Mouse (Mus musculus) small intestine, adult 2 months (tissue): Measurements from ENCODE around the gene Znhit6. TPM values are rescaled to one million over a fixed set of nuclear protein-coding genes. Genes with fewer than 3 reads are reported as not detected.

ENCODE experiments used
- H3K27ac ChIP-seq: fragments of 200-500 bp; 2 replicates; pipeline ENCODE4 v1.5.1; 2012; ENCODE audit warnings: low read depth, low read length, control low read depth, inconsistent platforms; ENCODE audit not compliant: insufficient read depth
- H3K27me3 ChIP-seq: fragments of 200-500 bp; 2 replicates; pipeline ENCODE4 v1.6.1; 2012; ENCODE audit warnings: mild to moderate bottlenecking, moderate library complexity, low read length, inconsistent platforms; ENCODE audit not compliant: control insufficient read depth, insufficient read depth
- H3K36me3 ChIP-seq: fragments of 200-500 bp; 2 replicates; pipeline ENCODE4 v1.6.1; 2012; ENCODE audit warnings: mild to moderate bottlenecking, low read length, control low read depth, inconsistent platforms; ENCODE audit not compliant: control insufficient read depth, insufficient read depth
- H3K4me1 ChIP-seq: fragments of 200-500 bp; 2 replicates; pipeline ENCODE4 v1.6.1; 2012; ENCODE audit warnings: low read length, inconsistent platforms, mixed read lengths; ENCODE audit not compliant: control insufficient read depth, insufficient read depth, insufficient read length
- H3K4me3 ChIP-seq: fragments of 200-500 bp; 2 replicates; pipeline ENCODE4 v1.5.1; 2012; ENCODE audit warnings: low read depth, mild to moderate bottlenecking, control low read depth, inconsistent platforms, low read length, moderate library complexity
- CTCF ChIP-seq: fragments of 200-500 bp; IDR thresholded peaks from 2 replicates; pipeline ENCODE4 v1.5.1; 2012; ENCODE audit warnings: low read depth, mild to moderate bottlenecking, control low read depth, inconsistent platforms, low read length, moderate library complexity, mixed read lengths; ENCODE audit not compliant: insufficient replicate concordance, insufficient read length; ENCODE audit errors: extremely low read depth
- POLR2A ChIP-seq: fragments of 200-500 bp; IDR thresholded peaks from 2 replicates; pipeline ENCODE4 v1.6.1; 2012; ENCODE audit warnings: low read depth, mild to moderate bottlenecking, control low read depth, inconsistent platforms, low read length, moderate library complexity
- WGBS: fragments of 180-500 bp; shearing (Covaris S2); methylation state at CpG from one replicate; pipeline ENCODE4 v1.1.7; 2018; 5-methylcytosine and 5-hydroxymethylcytosine counted together
- polyA plus RNA-seq: library from polyadenylated mRNA; depleted of rRNA; stranded (reverse); fragments of >200 nt; gene quantifications from 2 replicates; pipeline ENCODE4 v1.2.3, GENCODE M21; 2012; rRNA removed

Gene Znhit6
- polyA plus RNA-seq, 1 experiment = 0.80 TPM

- peaks cover 4% of the 10 kb centered on the region; the same call in 1 of the 2 replicates for H3K27me3 ChIP-seq
- H3K36me3 ChIP-seq = no peaks in the 10 kb centered on the region
- H3K27ac ChIP-seq = no peak overlapping the region
- no peak overlapping the region for H3K4me3 ChIP-seq
- TF ChIP-seq POLR2A = no peak
- no peak for TF ChIP-seq CTCF
- H3K4me1 ChIP-seq = peaks cover 6% of the 10 kb centered on the region; the same call in 1 of the 2 replicates
- 92% methylated on average over 9 of the region's 9 CpGs for WGBS
Observed at GRCm38 (mm10) chr3:145654028-145654427, 78.0 kb downstream of the Znhit6 start.

Other genes with a start within 250 kb of the Znhit6 start
- 6.1 and 7.5 TPM in 2 replicates for gene Ccn1, start 73.8 kb downstream of the Znhit6 start, polyA plus RNA-seq
- gene Ddah1, start 182.5 kb downstream of the Znhit6 start, polyA plus RNA-seq = 0.42 and 1.7 TPM in 2 replicates